Mouse (Mus musculus) kidney, embryonic 15.5 days (tissue): ENCODE data around the gene Amotl2. TPM values are rescaled to one million over a fixed set of nuclear protein-coding genes. Genes with fewer than 3 reads are reported as not detected.
A peak's percentile ranks its signal among the peaks of the same experiment; 100 is the strongest.

ENCODE experiments used
- ATAC-seq: fragments of 200-750 bp; cut with Nextera tagmentation; replicated peaks from 2 replicates; pipeline ENCODE4 v1.8.0; 2017; ENCODE audit warnings: moderate TSS enrichment; ENCODE audit not compliant: low FRiP score
- H3K27ac ChIP-seq: fragments of 300-500 bp; sonication (generic); 2 replicates; pipeline ENCODE4 v1.5.1; 2015; ENCODE audit warnings: mild to moderate bottlenecking, inconsistent platforms
- H3K27me3 ChIP-seq: fragments of 300-500 bp; sonication (generic); 2 replicates; pipeline ENCODE4 v1.6.1; 2015; ENCODE audit warnings: inconsistent platforms
- H3K36me3 ChIP-seq: fragments of 300-500 bp; sonication (generic); 2 replicates; pipeline ENCODE4 v1.6.1; 2015; ENCODE audit warnings: inconsistent platforms
- H3K4me1 ChIP-seq: fragments of 300-500 bp; sonication (generic); 2 replicates; pipeline ENCODE4 v1.6.1; 2015; ENCODE audit warnings: inconsistent platforms
- H3K4me2 ChIP-seq: fragments of 300-500 bp; sonication (generic); 2 replicates; pipeline ENCODE4 v1.6.1; 2015; ENCODE audit warnings: moderate library complexity, mild to moderate bottlenecking, inconsistent platforms
- H3K4me3 ChIP-seq: fragments of 300-500 bp; sonication (generic); replicated peaks from 2 replicates; pipeline ENCODE4 v1.5.1; 2015; ENCODE audit warnings: mild to moderate bottlenecking, inconsistent platforms
- H3K9ac ChIP-seq: fragments of 300-500 bp; sonication (generic); 2 replicates; pipeline ENCODE4 v1.6.1; 2015; ENCODE audit warnings: mild to moderate bottlenecking, inconsistent platforms
- H3K9me3 ChIP-seq: fragments of 300-500 bp; sonication (generic); replicated peaks from 2 replicates; pipeline ENCODE4 v1.6.1; 2016; ENCODE audit warnings: inconsistent platforms
- WGBS: fragments of 180-500 bp; shearing (Covaris S2); methylation state at CpG from one replicate; pipeline ENCODE4 v1.1.7; 2015; ENCODE audit warnings: mixed read lengths; 5-methylcytosine and 5-hydroxymethylcytosine counted together
- polyA plus RNA-seq: library from polyadenylated mRNA; unstranded; fragments of >200 nt; fragmentation: Nextera tagmentation; extraction: Ambion mirVana; gene quantifications from 2 replicates; pipeline ENCODE4 v1.2.1, GENCODE M21; 2015

The Amotl2 gene
- 43.3 and 45.1 TPM in 2 replicates for polyA plus RNA-seq

DNA sequence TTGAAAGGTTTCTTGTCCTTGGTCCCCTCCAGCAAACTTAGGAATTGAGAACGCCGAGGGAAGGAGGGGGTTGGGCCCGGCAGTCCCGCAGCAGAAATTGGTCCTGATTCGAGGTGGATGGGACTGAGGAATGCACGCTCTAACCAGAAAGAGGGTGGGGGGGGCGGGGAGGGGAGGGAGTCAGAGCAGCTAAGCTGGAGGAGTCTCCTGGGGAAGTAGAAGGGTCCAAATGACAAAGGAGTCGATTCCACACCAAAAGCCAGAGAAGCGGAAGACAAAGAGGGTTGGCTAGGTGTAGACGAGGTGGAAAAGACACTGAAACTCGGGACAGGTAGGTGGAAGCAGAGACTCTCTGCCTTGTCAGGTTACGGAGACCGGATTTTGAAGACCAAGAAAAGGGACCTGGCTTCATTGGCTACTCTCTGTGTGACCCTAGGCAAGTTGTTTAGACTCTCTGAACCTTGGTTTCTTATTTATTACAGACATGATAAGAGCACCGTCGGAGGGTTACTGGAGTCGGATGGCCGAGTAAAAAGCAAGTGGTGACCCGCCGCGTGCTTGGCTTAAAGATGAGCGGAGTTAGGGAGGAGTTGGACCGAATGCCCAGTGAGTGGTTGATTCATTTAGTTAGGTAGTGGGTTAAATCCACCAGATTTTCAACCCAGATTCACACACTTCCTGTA, at the start of gene Amotl2:
Gene Amotl2 (plus strand): TSS at position 192 of the 683 bp plus-strand sequence.
- H3K4me1 ChIP-seq: peaks cover 66% of the 10 kb centered on the region
- H3K36me3 ChIP-seq: peaks cover 18% of the 10 kb centered on the region
- no peaks in the 10 kb centered on the region for H3K9me3 ChIP-seq
- peak within 1 kb of the TSS; percentile 91 for H3K4me2 ChIP-seq
- H3K27ac ChIP-seq: peak within 1 kb of the TSS; percentile 98
- peak within 1 kb of the TSS; percentile 88 for H3K9ac ChIP-seq
- WGBS: 6% methylated on average over 22 of the region's 22 CpGs
- H3K4me3 ChIP-seq: peak within 1 kb of the TSS; percentile 77
- no peak for ATAC-seq
- no peaks in the 10 kb centered on the region for H3K27me3 ChIP-seq

GRCm38 (mm10) chr9:102668115-102668514, 48.4 kb upstream of the Amotl2 start:
- H3K9ac ChIP-seq: no peak overlapping the region
- H3K9me3 ChIP-seq: no peaks in the 10 kb centered on the region
- no peak overlapping the region for H3K4me2 ChIP-seq
- H3K4me3 ChIP-seq: no peak overlapping the region
- WGBS: 19% methylated on average over 6 of the region's 6 CpGs
- no peak for ATAC-seq
- no peaks in the 10 kb centered on the region for H3K27me3 ChIP-seq
- H3K4me1 ChIP-seq: peaks cover 9% of the 10 kb centered on the region
- no peak overlapping the region for H3K27ac ChIP-seq
- H3K36me3 ChIP-seq: no peaks in the 10 kb centered on the region

GRCm38 (mm10) chr9:102668906-102669305, 47.6 kb upstream of the Amotl2 start:
- Histone ChIP-seq H3K9ac (no peak overlapping the region), H3K4me2 (no peak overlapping the region), H3K4me1 (peaks cover 14% of the 10 kb centered on the region), H3K27me3 (no peaks in the 10 kb centered on the region), H3K9me3 (no peaks in the 10 kb centered on the region), H3K27ac (no peak overlapping the region), H3K36me3 (no peaks in the 10 kb centered on the region), H3K4me3 (no peak overlapping the region)
- ATAC-seq: no peak
- WGBS: 86% methylated on average over 12 of the region's 12 CpGs

DNA sequence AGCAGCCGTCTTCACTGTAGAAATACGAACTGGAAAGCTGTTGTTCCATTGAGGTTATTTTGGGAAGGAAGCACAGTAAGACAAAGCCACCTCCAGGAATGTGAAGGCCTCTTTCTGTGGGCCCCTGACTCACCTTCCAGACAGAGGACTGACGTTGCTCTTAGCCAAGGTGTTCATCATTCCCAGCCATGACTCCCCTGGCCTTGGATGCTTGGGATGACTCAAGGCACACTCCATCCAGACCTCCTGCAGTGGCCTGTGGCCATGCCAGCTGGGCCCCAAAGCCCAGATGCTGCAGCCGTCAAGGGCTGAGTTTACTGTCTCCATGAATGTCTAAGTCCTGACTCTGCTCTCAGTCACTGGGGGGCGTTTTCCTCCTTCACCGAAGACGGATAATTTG, 43.1 kb upstream of the Amotl2 start:
- 59% methylated on average over 7 of the region's 7 CpGs for WGBS
- Histone ChIP-seq H3K4me1 (peaks cover 10% of the 10 kb centered on the region), H3K9ac (no peak overlapping the region), H3K27me3 (no peaks in the 10 kb centered on the region), H3K27ac (no peak overlapping the region), H3K9me3 (no peaks in the 10 kb centered on the region), H3K36me3 (no peaks in the 10 kb centered on the region), H3K4me3 (no peak overlapping the region), H3K4me2 (no peak overlapping the region)
- no peak for ATAC-seq

DNA sequence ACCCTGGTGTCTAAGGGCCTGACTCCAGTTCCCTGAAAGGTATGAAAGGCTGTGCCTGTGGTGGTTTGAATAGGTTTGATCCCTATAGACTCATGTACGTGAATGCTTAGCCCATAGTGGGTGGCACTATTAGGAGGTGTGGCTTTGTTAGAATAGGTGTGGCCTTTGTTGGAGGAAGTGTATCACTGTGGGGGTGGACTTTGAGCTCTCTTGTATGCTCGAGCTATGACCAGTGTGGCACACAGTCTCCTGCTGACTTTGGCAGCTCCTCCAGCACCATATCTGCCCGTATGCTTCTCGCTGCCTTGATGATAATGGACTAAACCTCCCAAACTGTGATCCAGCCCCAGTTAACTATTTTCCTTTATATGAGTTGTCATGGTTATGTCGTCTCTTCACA, 40.5 kb upstream of the Amotl2 start:
- Histone ChIP-seq H3K36me3 (no peaks in the 10 kb centered on the region), H3K27ac (no peak overlapping the region), H3K4me2 (no peak overlapping the region), H3K27me3 (no peaks in the 10 kb centered on the region), H3K4me3 (no peak overlapping the region), H3K9ac (no peak overlapping the region), H3K9me3 (no peaks in the 10 kb centered on the region), H3K4me1 (peaks cover 8% of the 10 kb centered on the region)
- WGBS: 85% methylated on average over 5 of the region's 5 CpGs
- ATAC-seq: no peak

DNA sequence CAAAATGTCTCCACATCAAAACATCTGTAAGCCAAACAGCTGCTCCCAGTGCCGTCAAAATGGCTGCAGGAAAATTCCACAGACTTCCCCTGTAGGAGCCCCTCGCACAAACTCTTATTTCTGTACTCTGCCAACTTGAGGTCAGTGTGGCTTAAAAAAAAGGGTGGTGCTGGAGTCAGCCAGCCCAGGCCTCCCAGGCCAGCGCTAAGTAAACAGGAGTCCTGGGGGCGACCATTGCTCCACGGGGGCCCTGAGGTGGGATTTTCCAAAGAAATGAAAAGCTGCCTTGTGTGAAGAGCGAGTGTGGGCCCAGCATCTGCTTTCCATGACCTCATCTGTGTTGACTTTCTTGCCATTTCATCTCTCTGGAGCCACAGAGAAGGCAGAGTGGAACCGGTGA, 35.0 kb upstream of the Amotl2 start:
- Histone ChIP-seq H3K36me3 (no peaks in the 10 kb centered on the region), H3K9ac (no peak overlapping the region), H3K27ac (no peak overlapping the region), H3K4me2 (no peak overlapping the region), H3K9me3 (no peaks in the 10 kb centered on the region), H3K4me3 (no peak overlapping the region), H3K27me3 (no peaks in the 10 kb centered on the region), H3K4me1 (peaks cover 4% of the 10 kb centered on the region; the same call in 1 of the 2 replicates)
- ATAC-seq: no peak
- WGBS: 47% methylated on average over 7 of the region's 7 CpGs

DNA sequence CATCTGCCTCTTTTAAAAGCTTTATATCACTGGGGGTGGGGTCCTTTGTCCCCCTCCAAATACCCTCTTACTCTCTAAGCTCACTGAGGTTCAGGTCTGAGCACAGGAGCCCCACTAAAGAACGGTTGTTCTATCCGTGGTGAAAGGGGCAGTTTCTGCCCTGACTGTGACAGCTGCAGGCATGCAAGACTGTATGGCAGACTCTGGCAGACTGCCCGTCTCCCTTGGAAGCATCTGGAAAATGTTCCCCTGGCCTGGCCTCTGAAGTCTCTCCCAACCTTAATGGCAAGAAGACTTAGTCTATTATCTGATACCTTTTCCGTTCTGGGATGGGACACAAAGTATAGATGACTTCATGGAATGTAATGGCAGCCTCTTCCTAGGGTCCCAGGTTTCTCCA, 28.5 kb upstream of the Amotl2 start:
- WGBS: 46% methylated on average over 4 of the region's 4 CpGs
- no peak for ATAC-seq
- Histone ChIP-seq H3K27me3 (peaks cover 17% of the 10 kb centered on the region), H3K9me3 (no peaks in the 10 kb centered on the region), H3K4me2 (no peak overlapping the region), H3K36me3 (no peaks in the 10 kb centered on the region), H3K4me3 (no peak overlapping the region), H3K9ac (no peak overlapping the region), H3K27ac (no peak overlapping the region), H3K4me1 (peaks cover 31% of the 10 kb centered on the region)

DNA sequence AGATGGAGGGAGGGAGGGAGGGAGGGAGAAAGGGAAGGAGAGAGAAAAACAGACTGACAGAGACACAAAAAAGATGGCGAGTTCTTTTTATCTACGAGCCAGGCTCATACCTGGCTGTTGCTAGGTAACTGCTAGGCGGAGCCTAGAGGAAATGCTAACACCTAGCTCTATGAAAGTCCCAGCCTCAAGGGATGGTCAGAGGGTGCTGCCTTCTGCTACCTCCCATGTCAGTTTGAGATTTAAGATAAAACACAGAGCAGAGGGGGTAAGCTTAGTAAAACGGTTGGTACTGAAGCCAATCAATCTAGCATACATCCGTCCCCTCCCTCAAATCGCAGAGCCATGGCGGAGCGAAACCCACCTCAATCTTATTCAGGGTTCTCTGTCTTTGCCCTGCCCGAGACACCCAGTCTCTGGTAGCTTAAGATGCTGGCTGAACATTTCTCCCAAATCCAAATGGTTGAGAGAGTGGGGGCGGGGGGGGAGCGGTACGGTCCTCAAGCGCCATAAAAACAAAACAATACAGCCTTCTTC, 27.0 kb upstream of the Amotl2 start:
- Histone ChIP-seq H3K27me3 (peaks cover 17% of the 10 kb centered on the region), H3K36me3 (no peaks in the 10 kb centered on the region), H3K9ac (peak overlapping the region; percentile 50), H3K9me3 (no peaks in the 10 kb centered on the region), H3K4me2 (peak overlapping the region; percentile 99), H3K27ac (no peak overlapping the region), H3K4me3 (peak overlapping the region; percentile 63), H3K4me1 (peaks cover 31% of the 10 kb centered on the region)
- no peak; the same call in 1 of the 2 replicates for ATAC-seq
- WGBS: 3% methylated on average over 13 of the region's 13 CpGs

DNA sequence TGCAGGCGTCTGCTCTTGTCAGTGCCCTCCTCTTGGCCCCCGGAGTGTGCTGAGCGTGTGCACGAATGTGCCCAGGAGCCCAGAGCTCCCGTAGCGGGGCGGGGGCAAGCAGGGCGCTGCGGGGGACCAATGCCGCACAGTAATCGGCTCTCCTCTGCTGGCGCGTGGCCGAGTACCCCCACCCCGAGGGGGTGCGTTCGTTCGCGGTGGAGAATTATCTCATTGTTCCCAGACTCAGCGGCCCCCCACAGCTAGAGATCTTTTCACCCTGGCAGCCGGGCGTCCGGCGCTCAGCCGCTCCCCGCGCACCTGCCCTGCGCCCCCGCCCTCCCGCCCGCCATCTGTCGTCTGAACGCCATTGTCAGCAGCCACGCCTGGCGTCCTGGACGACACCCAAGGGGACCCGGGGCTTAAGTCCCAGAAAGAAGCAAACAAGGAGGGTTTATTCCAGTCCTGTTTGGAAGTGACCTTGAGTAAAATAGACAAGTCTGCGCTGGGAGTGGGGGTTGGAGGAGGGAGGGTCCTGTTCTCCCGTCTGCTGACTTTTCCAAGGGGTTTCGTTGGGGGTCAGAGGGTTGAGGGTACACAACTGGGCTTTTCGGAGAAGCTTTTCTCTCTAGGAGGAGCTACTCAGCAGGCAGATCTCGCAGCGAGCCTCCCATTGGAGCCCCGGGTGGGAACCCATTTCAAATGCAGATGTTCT, 26.4 kb upstream of the Amotl2 start:
- H3K4me2 ChIP-seq: peak overlapping the region; percentile 99
- H3K9ac ChIP-seq: peak overlapping the region; percentile 50
- under 1% methylated on average over 44 of the region's 44 CpGs for WGBS
- H3K27me3 ChIP-seq: peaks cover 17% of the 10 kb centered on the region
- H3K4me3 ChIP-seq: peak overlapping the region; percentile 63
- no peaks in the 10 kb centered on the region for H3K9me3 ChIP-seq
- no peak overlapping the region for H3K27ac ChIP-seq
- peaks cover 31% of the 10 kb centered on the region for H3K4me1 ChIP-seq
- H3K36me3 ChIP-seq: no peaks in the 10 kb centered on the region
- peak; percentile 67 for ATAC-seq

DNA sequence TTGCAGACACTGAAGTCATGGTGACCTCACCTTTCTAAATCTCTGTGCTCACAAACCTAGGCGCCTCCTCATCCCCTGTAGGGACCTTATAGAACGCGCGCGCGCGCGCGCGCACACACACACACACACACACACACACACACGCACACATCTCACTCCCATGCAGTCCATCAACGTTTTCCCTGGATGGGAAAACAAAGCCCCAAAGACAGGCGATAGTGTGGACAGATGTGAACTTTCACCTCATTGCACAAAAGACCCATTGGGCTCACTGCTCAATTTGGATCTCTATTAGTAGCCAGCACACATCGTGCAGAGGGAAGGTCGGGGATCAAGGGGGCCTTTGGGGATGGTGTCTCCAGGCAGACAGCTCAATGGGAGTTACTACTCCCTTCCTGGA, 25.6 kb upstream of the Amotl2 start:
- WGBS: 11% methylated on average over 15 of the region's 15 CpGs

GRCm38 (mm10) chr9:102692564-102693475, 23.7 kb upstream of the Amotl2 start:
- Histone ChIP-seq H3K4me1 (peaks cover 31% of the 10 kb centered on the region), H3K9ac (no peak overlapping the region), H3K9me3 (no peaks in the 10 kb centered on the region), H3K4me3 (no peak overlapping the region), H3K27ac (no peak overlapping the region), H3K4me2 (no peak overlapping the region), H3K36me3 (no peaks in the 10 kb centered on the region), H3K27me3 (peaks cover 17% of the 10 kb centered on the region)
- 50% methylated on average over 9 of the region's 9 CpGs for WGBS
- ATAC-seq: no peak

More for the DNA sequence above, 25.6 kb upstream of the Amotl2 start:
- peaks cover 17% of the 10 kb centered on the region for H3K27me3 ChIP-seq
- no peaks in the 10 kb centered on the region for H3K9me3 ChIP-seq
- H3K4me1 ChIP-seq: peaks cover 31% of the 10 kb centered on the region
- 0 out of 2 replicates have a peak overlapping the region, but pooled peaks have one; percentile 50 for H3K9ac ChIP-seq
- peak overlapping the region; percentile 63 for H3K4me3 ChIP-seq
- peak overlapping the region; percentile 99 for H3K4me2 ChIP-seq
- H3K27ac ChIP-seq: no peak overlapping the region
- H3K36me3 ChIP-seq: no peaks in the 10 kb centered on the region
- ATAC-seq: no peak
